Mouse (Mus musculus) lung, postnatal 4 days (tissue): ENCODE measurements around the gene Ttc7.
A peak's percentile ranks its signal among the peaks of the same experiment; 100 is the strongest.

ENCODE experiments used
- DNase-seq, 2 experiments: peaks; one replicate each; pipeline ENCODE4 v3.0.0; 2021

Ttc7 gene

DNA sequence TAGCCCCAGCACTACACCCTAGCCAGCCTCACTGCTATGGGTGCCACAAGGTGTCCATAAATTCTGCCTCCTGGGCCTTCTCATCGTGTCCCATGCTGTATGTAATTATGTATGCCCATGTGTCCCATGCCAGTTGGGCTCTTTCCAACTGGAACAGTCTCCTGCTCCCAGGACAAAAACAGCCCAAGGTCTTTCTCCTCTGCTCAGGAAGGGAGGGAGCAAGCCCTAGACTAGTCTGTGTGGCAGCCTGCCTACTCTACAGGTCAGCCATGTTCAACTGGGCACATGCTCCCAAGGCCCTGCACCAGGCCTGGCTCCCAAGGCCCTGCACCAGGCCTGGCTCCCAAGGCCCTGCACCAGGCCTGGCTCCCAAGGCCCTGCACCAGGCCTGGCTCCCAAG lies 56.4 kb downstream of the Ttc7 start:
- DNase-seq = no peak

DNA sequence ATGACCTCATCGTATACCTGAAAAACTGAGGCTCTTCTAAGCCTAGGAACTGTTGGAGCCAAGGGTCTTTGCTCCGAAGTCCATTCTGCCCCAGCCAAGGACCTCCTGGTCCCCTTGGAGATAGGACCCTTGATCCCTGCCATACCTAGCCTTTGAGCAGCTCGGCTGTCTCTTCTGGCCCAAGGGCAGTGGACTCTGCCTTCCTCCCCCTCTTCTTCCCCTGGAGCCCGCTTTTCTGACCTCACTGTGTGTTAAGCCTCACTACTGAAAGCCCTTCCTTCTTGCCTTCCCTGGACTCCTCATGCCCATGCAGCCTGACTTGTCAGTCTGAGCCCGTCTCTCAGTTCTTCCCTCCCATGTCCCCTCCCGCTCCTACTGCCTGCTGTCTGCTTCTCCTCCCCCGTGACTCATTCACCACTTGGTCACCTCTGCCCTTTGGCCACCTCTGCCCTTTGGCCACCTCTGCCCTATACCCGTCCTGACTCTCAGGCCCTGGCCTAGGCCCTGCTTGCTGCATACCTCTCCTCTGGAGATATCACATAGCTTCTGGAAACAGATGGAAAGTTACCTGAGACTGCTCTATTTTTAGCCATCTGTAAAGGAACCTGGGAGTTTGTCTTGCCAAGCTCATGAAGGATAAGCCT lies 60.5 kb downstream of the Ttc7 start:
- no peak for DNase-seq

DNA sequence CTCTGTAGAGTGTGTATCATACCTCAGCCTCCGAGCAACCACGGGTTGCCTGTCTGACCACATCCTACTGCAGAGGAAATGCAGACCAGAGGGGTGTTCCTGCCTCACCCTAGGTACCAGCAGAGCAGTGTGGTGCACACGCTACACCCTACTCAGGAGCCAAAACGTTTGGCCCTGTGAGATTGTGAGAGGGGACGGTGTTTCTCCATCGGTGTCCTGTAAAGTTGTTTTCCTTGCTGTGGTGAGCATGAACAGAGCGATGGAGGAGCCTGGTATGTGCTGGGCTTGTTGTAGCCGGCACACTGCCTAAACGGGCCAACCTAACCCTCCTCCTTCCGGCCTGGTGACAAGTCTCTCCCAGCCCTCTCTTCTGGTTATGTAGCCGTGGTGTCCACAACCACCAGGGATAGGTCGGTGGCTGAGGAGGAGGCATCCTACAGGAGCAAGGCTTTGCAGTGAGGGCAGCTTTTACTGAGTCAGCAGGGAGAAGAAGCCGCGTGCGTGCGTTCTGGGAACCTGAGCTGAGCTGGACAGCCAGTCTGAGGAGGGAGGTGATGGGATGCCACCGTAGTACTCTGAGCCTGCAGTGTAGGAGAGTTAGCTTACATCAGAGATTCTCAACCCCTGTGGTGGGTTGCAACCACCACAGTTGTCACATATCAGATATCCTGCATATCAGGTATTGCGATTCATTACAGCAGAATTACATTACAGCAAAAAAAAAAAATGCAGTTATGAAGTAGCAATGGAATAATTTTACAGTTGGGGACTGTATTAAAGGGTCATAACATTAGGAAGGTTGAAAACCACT lies 62.0 kb downstream of the Ttc7 start:
- DNase-seq = no peak

DNA sequence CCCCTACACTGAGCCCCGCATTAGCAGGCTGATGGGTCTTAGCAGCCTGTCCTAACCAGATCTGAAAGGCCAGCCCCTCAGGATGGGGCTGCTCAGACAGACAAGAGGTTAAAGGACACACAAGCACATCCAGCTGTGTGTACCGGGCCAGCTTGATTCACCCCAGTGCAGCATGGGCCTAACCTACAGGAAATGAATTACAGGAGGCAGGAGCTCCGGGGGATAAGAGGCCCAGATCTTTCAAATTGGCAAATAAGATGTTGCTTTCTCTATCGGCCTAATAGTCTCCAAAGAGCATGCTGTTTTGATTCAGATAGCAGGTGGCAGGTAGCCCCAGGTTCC lies 62.5 kb downstream of the Ttc7 start:
- no peak for DNase-seq

DNA sequence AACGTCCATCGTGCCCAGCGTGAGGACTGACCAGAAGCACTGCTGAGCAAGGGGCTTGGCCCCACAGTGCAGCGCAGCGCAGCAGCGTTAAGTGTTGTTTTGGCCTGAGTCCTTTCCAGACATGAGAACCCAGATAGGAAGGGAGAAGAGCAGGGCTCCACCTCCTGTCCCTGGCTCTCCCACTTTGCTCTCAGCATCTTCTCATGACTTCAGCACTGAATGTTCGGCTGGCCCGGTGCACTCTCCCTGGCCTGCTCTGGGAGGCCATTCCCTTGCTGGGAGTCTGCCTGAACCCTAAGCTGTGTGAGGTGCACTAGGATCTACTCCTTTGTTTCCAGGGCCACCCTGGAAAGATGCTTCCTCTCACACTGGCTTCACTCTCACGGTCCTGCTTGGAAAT lies 65.7 kb downstream of the Ttc7 start:
- no peak for DNase-seq

DNA sequence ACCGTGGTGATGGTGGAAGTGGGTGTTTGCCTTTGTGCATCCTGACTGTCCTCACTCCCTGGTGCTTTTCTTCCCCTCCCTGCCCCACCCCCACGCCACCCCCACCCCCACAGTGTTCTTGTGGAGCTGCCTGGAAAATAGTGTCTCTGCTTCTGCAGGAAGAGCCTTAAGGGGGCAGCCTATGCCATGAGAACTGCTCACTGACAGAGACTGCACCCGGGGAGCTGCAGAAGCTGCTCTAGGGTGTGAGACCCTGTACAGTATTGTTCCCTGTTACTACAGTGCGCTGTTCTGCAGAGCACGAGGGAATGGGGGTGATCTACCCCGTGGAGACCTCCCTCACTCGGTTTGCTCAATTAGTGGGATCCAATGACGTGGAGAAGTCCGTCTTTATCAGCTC lies 66.4 kb downstream of the Ttc7 start:
- no peak for DNase-seq

DNA sequence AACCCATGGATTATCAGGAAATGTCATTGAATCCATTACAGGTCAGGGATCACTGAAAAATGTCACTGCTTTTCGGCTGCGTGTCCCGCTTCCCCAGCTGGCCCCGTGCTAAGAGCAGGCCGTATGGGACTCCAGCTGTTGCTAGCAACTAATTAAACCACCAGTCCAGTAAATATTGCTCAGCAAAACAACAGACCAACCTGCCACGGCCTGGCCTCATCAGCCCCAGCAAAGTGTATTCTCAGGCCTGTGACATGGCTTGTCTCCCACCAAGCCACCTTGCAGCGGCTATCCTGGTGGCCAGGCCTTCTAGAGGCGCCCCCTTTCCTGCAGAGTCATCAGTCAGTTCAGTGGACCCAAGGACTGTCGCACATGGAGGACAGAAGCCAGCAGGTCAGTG lies 66.9 kb downstream of the Ttc7 start:
- DNase-seq = no peak

DNA sequence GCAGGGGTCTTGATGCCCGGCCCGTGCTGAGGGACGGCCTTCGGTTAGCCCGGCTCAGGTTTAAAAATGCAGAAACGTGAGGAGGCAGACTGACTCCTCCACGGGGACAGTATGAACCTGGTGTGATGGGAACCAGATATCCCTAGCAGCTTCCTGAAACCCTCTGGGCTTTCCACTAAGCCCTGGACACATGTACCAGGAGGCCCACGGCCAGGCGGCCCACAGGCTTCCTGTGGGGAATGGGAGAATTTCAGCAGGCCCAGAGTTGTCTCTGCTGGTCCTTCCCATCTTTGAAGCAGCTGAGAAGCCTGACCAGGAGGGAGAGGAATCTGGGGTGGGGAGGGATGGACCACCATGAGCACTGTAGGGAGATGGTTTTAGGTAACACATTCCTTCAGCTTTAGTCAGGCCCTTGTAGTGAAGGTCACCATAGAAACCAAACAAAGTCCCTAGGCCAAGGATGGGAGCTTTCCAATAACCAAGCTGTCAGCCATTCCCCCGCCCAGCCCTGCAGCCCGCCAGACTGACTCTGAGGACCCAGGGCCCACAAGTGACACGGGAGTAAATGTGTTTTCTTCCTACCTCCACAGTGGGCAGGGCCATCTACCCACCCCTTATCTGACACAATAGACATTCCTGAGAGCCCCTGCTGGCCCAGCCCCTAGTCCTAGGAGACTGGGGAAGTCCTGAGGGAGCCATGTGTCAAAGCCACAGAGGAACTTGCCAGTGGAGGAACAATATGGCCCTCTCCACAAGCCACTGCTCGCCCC lies 68.0 kb downstream of the Ttc7 start:
- DNase-seq = peak; percentile 49 to 61

DNA sequence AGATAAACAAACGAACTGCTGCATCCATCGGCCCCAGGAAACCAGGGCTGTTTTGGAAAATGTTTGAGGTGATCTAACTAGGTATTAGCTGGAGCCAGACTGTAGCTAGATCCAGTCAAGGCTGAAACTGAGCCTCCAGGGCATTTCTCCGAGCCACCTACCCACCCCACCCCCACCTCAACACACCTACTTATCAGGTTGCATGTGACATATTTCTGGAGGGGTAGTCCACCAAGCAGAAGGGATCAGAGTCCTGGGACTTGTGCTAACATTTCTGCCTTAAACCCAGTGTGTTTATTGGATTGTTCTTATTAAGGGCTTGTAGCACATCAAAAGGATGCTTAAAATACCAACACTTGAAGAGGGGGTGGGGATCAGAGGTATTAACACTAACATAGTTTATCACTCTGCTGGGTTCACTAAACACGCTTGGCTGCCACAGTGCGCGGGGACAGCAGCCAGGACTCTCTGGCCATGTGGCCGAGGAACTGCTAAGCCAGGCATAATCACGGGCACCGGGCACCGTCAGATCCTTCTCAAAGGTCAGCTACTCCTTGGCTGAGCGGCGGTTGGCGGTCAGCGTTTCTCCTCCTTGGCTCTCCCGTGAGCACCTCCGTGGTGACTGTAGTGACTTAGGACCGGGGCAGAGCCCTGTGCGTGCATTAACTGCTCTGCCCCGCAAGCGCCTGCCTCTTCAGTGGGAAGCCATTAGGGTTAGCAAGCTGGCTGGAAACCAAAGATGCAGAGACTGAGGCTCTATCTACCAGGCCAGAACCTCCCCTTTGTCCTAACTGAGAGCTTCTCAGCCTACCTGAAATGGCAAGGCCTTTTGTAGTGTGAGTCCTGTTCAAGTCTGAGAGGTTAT lies 68.8 kb downstream of the Ttc7 start:
- peak; percentile 36 to 74 for DNase-seq

DNA sequence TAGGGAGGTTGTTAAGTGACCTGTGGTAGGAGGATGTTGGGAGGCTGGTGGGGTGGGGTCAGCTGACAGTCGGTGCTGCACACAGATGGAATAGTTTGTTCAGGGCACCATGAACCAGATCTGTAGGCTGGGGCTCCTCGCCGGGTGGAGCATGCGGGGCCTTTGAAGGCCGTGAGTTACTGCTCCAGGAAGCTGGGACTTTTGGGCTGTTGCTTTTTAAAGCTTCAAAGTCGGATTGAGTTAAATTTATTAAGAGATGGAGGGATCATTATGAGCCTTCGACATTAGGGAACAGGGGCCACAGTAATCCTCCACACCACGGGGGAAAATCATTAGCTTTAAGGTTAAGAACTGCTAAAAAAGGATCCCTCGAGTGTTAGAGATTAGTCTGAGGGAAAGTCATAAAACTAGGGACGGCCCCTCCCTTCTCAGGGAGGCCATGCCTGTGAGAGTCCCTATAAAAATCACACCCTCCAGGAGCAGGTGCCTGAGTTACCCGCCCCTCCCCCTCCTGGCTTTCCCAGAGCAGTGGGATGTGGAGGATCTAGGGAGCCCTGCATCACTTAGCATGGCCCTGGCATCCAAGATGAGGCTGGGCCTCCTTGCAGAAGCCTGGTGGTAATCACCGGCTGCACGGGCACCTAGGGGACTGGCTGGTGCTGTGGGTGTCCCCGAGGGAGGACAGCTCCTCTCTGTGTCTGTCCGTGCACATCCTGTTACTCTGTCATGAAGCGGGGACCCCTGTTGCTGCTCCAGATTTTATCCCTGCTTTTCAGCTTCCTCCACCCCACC lies 69.6 kb downstream of the Ttc7 start:
- DNase-seq = no peak

DNA sequence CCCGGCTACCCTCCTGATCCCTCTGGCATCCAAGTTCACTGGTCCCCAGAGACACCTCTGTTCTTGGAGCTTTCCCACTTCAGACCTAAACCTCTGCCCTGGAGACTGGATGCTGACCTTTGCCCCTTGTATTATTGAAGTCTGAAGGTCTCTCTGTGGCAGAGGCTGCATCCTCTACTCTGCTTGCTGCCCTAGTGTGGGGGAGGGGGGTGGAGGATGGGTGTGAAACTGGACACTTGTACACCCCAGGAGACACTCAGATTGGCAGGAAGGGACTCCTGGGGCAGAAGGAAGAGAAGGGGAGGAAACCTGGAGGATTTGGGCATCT lies 70.2 kb downstream of the Ttc7 start:
- no peak for DNase-seq

DNA sequence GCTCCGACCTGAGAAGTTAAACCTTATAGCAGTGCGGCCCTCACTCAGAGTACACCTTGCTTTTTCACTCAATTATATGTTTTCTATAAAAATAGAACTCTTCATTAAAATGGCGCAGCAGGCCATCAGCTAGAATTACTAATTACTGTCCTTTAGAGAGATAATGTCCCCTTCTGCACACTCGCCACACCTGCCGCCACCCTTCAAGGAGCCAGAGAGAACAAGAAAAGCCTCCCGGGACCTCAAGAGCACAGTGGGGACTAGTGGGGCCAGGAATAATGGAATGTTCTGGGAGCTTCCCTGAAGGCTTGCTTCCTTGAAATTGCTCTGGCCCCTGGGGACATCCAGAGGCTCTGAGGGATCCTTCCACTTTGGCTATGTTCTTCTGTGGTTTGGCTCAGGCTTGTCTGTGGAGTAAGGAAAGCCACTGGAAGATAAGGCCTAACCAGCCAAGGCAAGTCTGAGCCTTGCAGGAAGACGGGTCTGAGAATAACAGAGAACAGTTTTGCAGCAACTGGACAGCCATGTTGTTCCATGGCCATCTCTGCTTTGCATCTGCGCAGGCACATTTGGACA lies 71.1 kb downstream of the Ttc7 start:
- no peak for DNase-seq

DNA sequence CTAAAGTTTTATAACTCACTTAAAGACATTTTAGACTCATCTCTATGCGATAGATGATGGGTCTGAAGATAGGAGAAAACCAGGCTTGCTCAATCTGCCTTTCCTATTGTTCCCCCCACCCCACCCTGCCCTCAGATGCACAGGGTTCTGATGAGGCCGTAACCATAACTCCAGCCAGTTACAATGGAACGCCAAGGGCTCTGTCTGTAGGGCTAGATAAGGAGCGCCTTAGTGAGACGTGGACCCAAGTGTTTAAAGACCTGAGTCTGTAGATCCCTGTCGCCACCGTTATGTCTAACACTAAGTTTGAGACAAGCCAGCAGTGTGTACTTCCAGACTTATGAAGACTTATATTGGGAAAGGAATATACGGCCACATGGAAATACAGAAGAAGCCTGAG lies 72.8 kb downstream of the Ttc7 start:
- no peak for DNase-seq

DNA sequence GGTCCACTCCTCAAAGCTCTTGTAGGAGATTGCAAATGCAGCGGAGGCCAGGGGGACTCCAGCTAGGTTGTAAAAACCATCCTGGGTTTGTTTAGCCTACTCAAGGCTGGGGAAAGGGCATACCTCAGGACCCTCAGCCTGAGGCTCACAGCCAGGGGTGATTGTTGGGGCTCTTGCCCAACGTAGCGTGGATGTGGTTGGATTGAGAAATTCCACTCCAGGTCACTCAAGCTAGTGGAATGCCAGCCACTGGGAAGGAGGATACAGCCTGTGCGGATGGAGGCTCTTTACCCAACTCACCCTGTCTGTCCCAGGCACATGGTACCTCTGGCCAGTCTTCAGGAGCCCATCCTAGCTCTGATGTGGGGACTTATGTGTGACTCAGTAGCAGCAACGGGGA lies 73.6 kb downstream of the Ttc7 start:
- peak in 1 of 2 experiments; percentile 68 for DNase-seq

DNA sequence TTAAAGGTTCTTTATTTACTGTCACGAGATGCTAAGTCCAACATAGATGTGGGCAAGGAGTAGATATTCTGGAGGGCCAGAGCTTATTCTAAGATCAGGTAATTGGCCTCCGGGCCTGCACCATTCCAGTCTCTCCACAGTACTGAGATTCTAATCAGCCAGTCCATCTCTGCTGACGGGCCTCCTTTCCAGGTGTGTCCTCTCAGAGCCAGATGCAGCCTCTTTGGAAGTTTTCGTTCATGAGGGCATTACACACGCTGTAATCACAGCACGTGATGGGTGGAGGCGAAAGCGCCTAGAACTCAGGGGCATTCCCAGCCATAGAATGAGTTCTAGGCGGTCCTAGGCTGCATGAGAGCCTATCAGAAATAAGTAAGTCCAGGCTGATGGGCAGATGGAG lies 74.8 kb downstream of the Ttc7 start:
- no peak for DNase-seq

DNA sequence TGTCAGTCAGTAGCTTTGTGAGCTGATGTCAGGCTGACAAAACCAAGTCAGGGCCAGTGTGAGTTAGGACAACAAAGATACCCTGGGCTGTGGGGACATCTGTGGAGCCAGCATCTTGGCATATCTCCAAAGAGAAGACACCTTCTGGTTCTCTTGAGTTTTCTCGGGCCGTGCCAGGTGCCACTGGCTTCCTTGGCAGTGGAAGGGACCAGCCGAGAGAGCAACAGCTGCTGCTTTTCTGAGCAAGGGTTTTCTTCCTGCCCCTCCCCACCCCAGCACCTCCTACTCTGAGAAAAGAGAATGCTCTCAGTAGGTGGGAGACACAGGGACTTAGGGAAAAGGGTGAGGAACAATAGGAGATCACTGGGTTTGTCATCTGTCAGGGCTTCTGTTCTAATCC lies 78.4 kb downstream of the Ttc7 start:
- no peak for DNase-seq

DNA sequence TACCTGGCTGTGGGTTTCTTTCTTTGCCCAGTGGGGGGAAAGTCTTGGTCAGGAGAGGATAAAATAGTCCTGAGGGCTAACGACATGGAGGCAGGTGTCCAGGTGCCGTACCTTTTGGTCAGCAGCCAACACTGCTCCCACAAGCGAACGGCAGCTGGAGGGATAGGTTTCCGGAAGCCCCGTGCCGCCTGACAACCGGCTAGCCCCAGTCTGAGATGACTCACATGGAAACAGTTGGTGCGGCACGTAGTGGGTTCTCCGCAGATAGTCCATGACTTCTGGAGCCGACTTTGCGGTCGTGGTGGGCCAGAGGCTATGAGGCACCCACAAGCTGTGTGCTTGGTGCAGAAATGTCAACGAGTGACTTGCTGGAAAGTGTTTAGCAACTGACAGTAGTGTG lies 81.4 kb downstream of the Ttc7 start:
- DNase-seq = no peak

DNA sequence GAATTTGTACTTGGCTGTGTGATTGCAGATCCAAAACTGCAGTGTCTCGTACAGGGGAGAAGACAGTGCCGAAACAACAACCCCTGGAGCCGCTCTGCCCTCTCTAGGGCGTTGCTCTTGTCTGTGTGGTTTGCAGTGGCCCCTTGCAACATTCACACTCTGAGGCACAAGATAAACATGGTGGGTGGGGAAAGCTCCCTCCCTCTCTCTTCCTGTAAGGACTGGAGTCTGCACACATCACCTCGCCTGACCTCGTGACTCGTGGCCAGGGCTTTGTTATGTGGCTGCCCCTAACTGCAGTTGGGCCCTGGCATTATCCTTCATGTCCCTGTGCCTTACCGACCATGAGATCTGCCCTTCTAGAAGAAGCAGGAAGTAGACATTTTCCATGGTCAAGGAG lies 82.6 kb downstream of the Ttc7 start:
- DNase-seq = peak; percentile 60 to 63

DNA sequence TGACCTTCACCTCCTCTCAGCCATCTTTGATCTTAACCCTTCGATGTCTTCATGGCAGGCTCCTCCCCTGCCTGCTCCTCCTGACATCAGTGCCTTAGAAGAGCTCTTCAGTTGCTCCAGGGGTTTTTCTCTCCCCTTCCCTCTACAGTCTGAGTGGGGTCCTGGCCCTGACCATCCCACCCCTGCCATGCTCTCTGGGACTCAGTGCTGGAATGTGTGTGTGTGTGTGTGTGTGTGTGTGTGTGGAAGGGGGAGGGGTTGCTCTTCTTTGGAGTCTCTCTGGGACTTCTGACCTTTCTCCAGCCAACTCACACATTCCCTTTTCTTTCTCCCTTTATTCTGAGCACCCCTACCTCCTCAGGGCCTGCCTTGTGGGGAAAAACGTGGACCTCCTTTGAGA lies 83.8 kb downstream of the Ttc7 start:
- no peak for DNase-seq

DNA sequence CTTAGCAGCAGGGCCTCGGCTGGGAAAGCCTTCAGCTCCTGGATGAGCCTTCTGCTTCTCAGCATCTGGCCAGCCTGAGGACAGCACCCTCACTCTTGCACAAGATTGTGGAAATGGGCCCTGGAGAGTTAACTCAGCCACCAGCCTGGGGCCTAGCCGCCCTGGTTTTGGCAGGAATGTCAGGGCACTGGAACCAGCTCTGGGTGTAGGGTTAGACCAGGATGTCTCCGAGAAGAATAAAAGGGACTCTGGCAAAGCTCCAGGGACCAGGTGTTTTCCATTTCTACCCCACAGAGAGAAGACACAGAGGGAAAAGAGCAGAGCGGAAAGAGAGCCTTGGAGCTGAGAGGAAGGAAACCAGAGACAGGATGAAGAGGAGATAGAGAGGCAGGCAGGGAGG lies 84.5 kb downstream of the Ttc7 start:
- DNase-seq = peak in 1 of 2 experiments; percentile 60

DNA sequence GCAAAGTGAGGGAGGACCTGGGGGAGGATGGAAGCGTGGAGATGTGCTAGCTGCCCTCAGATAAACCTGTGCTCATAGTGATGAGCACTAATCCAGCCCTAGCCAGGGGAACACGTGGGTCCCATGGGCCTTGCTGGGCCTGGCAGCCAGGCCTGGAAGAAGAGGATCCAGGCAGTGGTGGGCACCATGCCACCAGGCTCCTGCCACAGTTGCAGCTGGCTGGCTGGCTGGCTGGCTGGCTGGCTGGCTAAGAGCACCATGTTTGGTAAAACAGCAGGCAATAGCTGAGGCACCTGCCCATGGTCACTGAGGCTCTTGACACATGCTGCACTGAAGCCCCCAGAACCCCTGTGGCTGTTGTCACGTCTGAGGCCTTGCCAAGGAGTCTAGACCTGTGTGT lies 85.0 kb downstream of the Ttc7 start:
- peak in 1 of 2 experiments; percentile 58 for DNase-seq

DNA sequence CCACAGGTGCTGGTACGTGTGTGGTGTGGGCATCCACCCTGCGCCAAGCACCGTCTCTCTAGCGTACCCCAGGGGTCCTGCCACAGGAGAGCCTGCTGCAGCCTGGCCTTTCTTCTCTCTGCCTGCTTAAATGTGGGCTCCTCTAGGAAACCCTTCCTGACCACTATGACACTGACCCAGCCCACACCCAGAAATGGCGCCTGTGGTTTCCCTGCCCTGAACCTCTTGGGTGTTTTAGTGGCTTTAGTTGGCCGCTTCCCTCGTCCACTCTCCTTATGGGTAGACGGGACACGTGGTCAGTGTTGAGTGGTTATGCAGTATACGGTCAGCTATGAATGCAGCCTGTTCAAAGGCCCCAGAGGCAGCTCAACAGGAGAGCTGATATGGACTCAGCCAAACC lies 85.8 kb downstream of the Ttc7 start:
- DNase-seq = no peak
